Mouse (Mus musculus) CH12.LX (cell line): Measurements from ENCODE around the gene Wdr63. TPM values are rescaled to one million over a fixed set of nuclear protein-coding genes. Genes with fewer than 3 reads are reported as not detected.

Source experiments
- DNase-seq: peaks from one replicate; pipeline ENCODE4 v3.0.0-alpha.2; 2013; ENCODE audit errors: extremely low read depth
- H3K27ac ChIP-seq: 2 replicates; pipeline ENCODE4 v1.5.1; 2012; ENCODE audit warnings: low read depth, mild to moderate bottlenecking, control low read depth, moderate library complexity; ENCODE audit not compliant: insufficient read depth
- H3K27me3 ChIP-seq: replicated peaks from 2 replicates; pipeline ENCODE3; 2012; ENCODE audit warnings: inconsistent platforms
- H3K36me3 ChIP-seq, 2 experiments: replicated peaks in 1 of 2; 2 replicates each; pipeline versions ENCODE3 to v1.6.1; 2012; ENCODE audit warnings: inconsistent platforms in 1 of 2, low read length in 1 of 2, mild to moderate bottlenecking in 1 of 2, mixed read lengths in 1 of 2, moderate library complexity in 1 of 2; ENCODE audit not compliant: control insufficient read depth in 1 of 2, insufficient read depth in 1 of 2
- H3K4me1 ChIP-seq, 2 experiments: 2 replicates each; pipeline ENCODE4 v1.6.1; 2012; ENCODE audit warnings: inconsistent platforms in 1 of 2, moderate library complexity in 1 of 2; ENCODE audit not compliant: insufficient read depth in 2 of 2, control insufficient read depth in 1 of 2
- H3K4me2 ChIP-seq: 2 replicates; pipeline ENCODE4 v1.6.1; 2012; ENCODE audit warnings: low read depth, mild to moderate bottlenecking, control low read depth; ENCODE audit not compliant: poor library complexity, insufficient read depth, severe bottlenecking
- H3K4me3 ChIP-seq, 3 experiments: fragments of 150-350 bp in 1 of 3; sonication (generic) in 1 of 3; replicated peaks in 1 of 3; 2 replicates each; pipeline versions ENCODE3 to v1.5.1; 2011 to 2012; ENCODE audit warnings: low read depth in 2 of 3, low read length in 2 of 3, mild to moderate bottlenecking in 2 of 3, moderate library complexity in 2 of 3, control low read depth in 1 of 3, improper control_type of control experiment in 1 of 3, inconsistent platforms in 1 of 3, mixed read lengths in 1 of 3; ENCODE audit not compliant: poor library complexity in 1 of 3
- H3K79me2 ChIP-seq: replicated peaks from 2 replicates; pipeline ENCODE4 v1.6.1; 2012; ENCODE audit warnings: mild to moderate bottlenecking, moderate library complexity; ENCODE audit not compliant: control insufficient read depth, poor library complexity, insufficient read depth, severe bottlenecking; ENCODE audit errors: extremely low read depth
- H3K9ac ChIP-seq: 2 replicates; pipeline ENCODE4 v1.6.1; 2012; ENCODE audit warnings: low read depth, mild to moderate bottlenecking, control low read depth, moderate library complexity; ENCODE audit not compliant: insufficient read depth
- H3K9me3 ChIP-seq: replicated peaks from 2 replicates; pipeline ENCODE3; 2012; ENCODE audit warnings: low read length, inconsistent platforms, mixed read lengths
- CHD1 ChIP-seq: IDR thresholded peaks from 2 replicates; pipeline ENCODE4 v1.6.1; 2012; ENCODE audit warnings: low read depth, low read length, improper control_type of control experiment, inconsistent platforms
- GABPA ChIP-seq: IDR thresholded peaks from 2 replicates; pipeline ENCODE4 v1.6.1; 2012; ENCODE audit warnings: low read depth, low read length, improper control_type of control experiment, inconsistent platforms; ENCODE audit not compliant: insufficient replicate concordance
- IRF4 ChIP-seq: IDR thresholded peaks from 2 replicates; pipeline ENCODE4 v1.6.1; 2014; ENCODE audit warnings: low read depth, mild to moderate bottlenecking, inconsistent platforms, low read length, improper control_type of control experiment
- KAT2A ChIP-seq: IDR thresholded peaks from 2 replicates; pipeline ENCODE4 v1.6.1; 2012; ENCODE audit warnings: low read length, improper control_type of control experiment, inconsistent platforms; ENCODE audit not compliant: insufficient replicate concordance
- MAX ChIP-seq: IDR thresholded peaks from 2 replicates; pipeline ENCODE4 v1.6.1; 2011; ENCODE audit warnings: low read length, improper control_type of control experiment
- MAZ ChIP-seq: IDR thresholded peaks from 2 replicates; pipeline ENCODE4 v1.6.1; 2012; ENCODE audit warnings: low read depth, mild to moderate bottlenecking, inconsistent platforms, low read length, improper control_type of control experiment, moderate library complexity
- MEF2A ChIP-seq: IDR thresholded peaks from 2 replicates; pipeline ENCODE4 v1.6.1; 2014; ENCODE audit warnings: low read depth, mild to moderate bottlenecking, inconsistent platforms, low read length, improper control_type of control experiment, borderline replicate concordance
- MYC ChIP-seq: IDR thresholded peaks from 2 replicates; pipeline ENCODE4 v1.6.1; 2011; ENCODE audit warnings: low read depth, mild to moderate bottlenecking, improper control_type of control experiment, low read length
- NELFE ChIP-seq: IDR thresholded peaks from 2 replicates; pipeline ENCODE4 v1.6.1; 2011; ENCODE audit warnings: low read depth, low read length, improper control_type of control experiment
- PAX5 ChIP-seq: IDR thresholded peaks from 2 replicates; pipeline ENCODE4 v1.6.1; 2012; ENCODE audit warnings: low read length, inconsistent platforms, mixed read lengths
- POLR2AphosphoS2 ChIP-seq: IDR thresholded peaks from 2 replicates; pipeline ENCODE4 v1.6.1; 2011; ENCODE audit warnings: low read depth, low read length, improper control_type of control experiment
- RCOR1 ChIP-seq: conservative IDR thresholded peaks from 2 replicates; pipeline ENCODE4 v1.6.1; 2012; ENCODE audit warnings: low read depth, mild to moderate bottlenecking, inconsistent platforms, low read length, improper control_type of control experiment
- SIN3A ChIP-seq: IDR thresholded peaks from 2 replicates; pipeline ENCODE4 v1.6.1; 2012; ENCODE audit warnings: low read length, improper control_type of control experiment, inconsistent platforms
- TCF12 ChIP-seq: IDR thresholded peaks from 2 replicates; pipeline ENCODE4 v1.6.1; 2014; ENCODE audit warnings: low read depth, mild to moderate bottlenecking, inconsistent platforms, low read length, improper control_type of control experiment
- USF2 ChIP-seq: conservative IDR thresholded peaks from 2 replicates; pipeline ENCODE4 v1.6.1; 2011; ENCODE audit warnings: low read depth, low read length, improper control_type of control experiment
- ZC3H11A ChIP-seq: IDR thresholded peaks from 2 replicates; pipeline ENCODE4 v1.6.1; 2012; ENCODE audit warnings: low read depth, mild to moderate bottlenecking, inconsistent platforms, low read length, improper control_type of control experiment
- ZNF384 ChIP-seq: IDR thresholded peaks from 2 replicates; pipeline ENCODE4 v1.6.1; 2012; ENCODE audit warnings: low read depth, low read length, improper control_type of control experiment, inconsistent platforms
- dilution Hi-C: fragments of 300-500 bp; cut with MboI; formaldehyde crosslinking; loops from 2 replicates; pipeline ENCODE4 v1.14.3; 2020; ENCODE audit warnings: low sequenced_read_pairs; ENCODE audit not compliant: extremely low pct_unique_long_range_greater_than_20kb, extremely low pct_ligation_motif_present
- in situ Hi-C: fragments of 300-500 bp; cut with MboI; formaldehyde crosslinking; loops from 3 replicates; pipeline ENCODE4 v1.14.3; 2019; ENCODE audit warnings: low sequenced_read_pairs, low pct_ligation_motif_present, low pct_unique_long_range_greater_than_20kb, mixed read lengths
- polyA plus RNA-seq: library from polyadenylated mRNA; unstranded; fragments of >175 nt; gene quantifications from 2 replicates; pipeline ENCODE4 v1.2.1, GENCODE M21; 2012; ENCODE audit warnings: low read depth; ENCODE audit not compliant: insufficient read length
- total RNA-seq, 2 experiments: library from RNA; depleted of rRNA; stranded (reverse); fragments of 300-350 nt in 1 of 2; fragments of >200 nt in 1 of 2; gene quantifications; 2 replicates each; pipeline ENCODE4 v1.2.3; 2012 to 2014

Gene Wdr63
- total and polyA plus RNA-seq, 3 experiments, result not detected

DNA sequence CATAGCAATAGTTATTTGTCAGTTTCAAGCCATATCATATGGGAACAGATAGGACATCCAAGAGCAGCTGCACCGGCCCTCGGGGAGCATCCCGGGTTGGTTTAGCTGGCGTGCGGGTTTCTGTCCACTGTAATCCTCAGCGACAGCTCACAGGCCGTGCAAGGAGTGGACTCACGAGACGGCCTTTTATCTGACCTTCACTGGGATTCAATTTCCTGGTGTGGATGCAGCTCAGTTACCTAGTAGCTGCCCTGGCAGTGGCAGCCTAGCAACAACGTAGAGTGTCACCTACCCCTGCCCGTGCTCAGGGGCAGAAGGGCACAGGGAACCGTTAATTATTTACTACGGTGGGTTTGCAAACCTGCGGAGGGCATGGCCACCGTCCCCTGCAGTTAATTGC is 70.0 kb downstream of the Wdr63 start:
- H3K79me2 ChIP-seq, result no peaks in the 10 kb centered on the region
- in situ Hi-C loops, result no loop called here
- no peak for DNase-seq
- H3K4me1 ChIP-seq, result no peaks in the 10 kb centered on the region; a peak in 1 of 4 replicates
- no peak overlapping the region for H3K27ac ChIP-seq
- TF ChIP-seq MEF2A (no peak), MAX (no peak), TCF12 (no peak), USF2 (no peak), CHD1 (no peak), PAX5 (no peak), GABPA (no peak), ZNF384 (no peak), RCOR1 (no peak), IRF4 (no peak), POLR2AphosphoS2 (no peak)
- TF ChIP-seq, all 38 proteins: peak for 0
- Histone ChIP-seq H3K36me3 (no peaks in the 10 kb centered on the region), H3K4me3 (no peak overlapping the region), H3K27me3 (no peaks in the 10 kb centered on the region), H3K9me3 (peaks cover 11% of the 10 kb centered on the region), H3K9ac (no peak overlapping the region), H3K4me2 (no peak overlapping the region)
- dilution Hi-C loops, result no loop called here

GRCm38 (mm10) chr3:146032976-146033375 is 75.0 kb downstream of the Wdr63 start:
- DNase-seq, result no peak
- Histone ChIP-seq H3K36me3 (no peaks in the 10 kb centered on the region), H3K79me2 (no peaks in the 10 kb centered on the region), H3K4me3 (no peak overlapping the region), H3K27me3 (no peaks in the 10 kb centered on the region), H3K4me2 (no peak overlapping the region), H3K27ac (no peak overlapping the region), H3K9me3 (peaks cover 10% of the 10 kb centered on the region), H3K9ac (no peak overlapping the region), H3K4me1 (peaks cover 4 to 26% of the 10 kb centered on the region in 2 experiments)
- dilution Hi-C loops (no loop called here), in situ Hi-C loops (no loop called here)
- TF ChIP-seq ZC3H11A, result no peak
- no peak for TF ChIP-seq SIN3A
- no peak for TF ChIP-seq NELFE
- TF ChIP-seq MAZ, result no peak
- no peak for TF ChIP-seq MEF2A
- no peak for TF ChIP-seq KAT2A
- TF ChIP-seq MYC, result no peak
